16 mouse cellular contexts compared by ENCODE assay signal in genomic region chr6:104932153-104932552, GRCm38 (mm10).
DNase-seq lines count a peak whose midpoint lies in the region; ATAC-seq and TF ChIP-seq lines count a peak whose summit lies in the region.
"Had no signal": no experiment of that assay in that cellular context is flagged by ENCODE, and none has a peak within 500 bp of the region (broad histone marks: within the 10 kb centered on the region; RNA-seq: fewer than 3 reads in every experiment).

No protein-coding gene starts in this region.

- ATAC-seq in forebrain, embryonic 15.5 days (replicated peaks): 0 out of 2 replicates have a peak, but pooled peaks have one; percentile 35
- ATAC-seq in forebrain, embryonic 13.5 days: no peak
- peak; percentile 73 for ATAC-seq in forebrain, postnatal 0 days
- no peak for ATAC-seq in forebrain, embryonic 12.5 days (ENCODE audit: low FRiP score)

- H3K27me3 ChIP-seq in forebrain, embryonic 15.5 days: no peaks in the 10 kb centered on the region
- H3K27me3 ChIP-seq in forebrain, embryonic 13.5 days: no peaks in the 10 kb centered on the region
- H3K27me3 ChIP-seq in forebrain, postnatal 0 days (ENCODE audit: insufficient read depth, low read length): no peaks in the 10 kb centered on the region
- H3K27me3 ChIP-seq in forebrain, embryonic 12.5 days: no peaks in the 10 kb centered on the region
- H3K27me3 ChIP-seq: embryonic facial prominence, embryonic 12.5 days had no signal

- no peak overlapping the region for H3K4me2 ChIP-seq in forebrain, embryonic 15.5 days (replicated peaks)
- H3K4me2 ChIP-seq in forebrain, embryonic 13.5 days: no peak overlapping the region
- no peak overlapping the region for H3K4me2 ChIP-seq in forebrain, postnatal 0 days (ENCODE audit: low read depth)
- H3K4me2 ChIP-seq in forebrain, embryonic 12.5 days: no peak overlapping the region
- H3K4me2 ChIP-seq: embryonic facial prominence, embryonic 12.5 days had no signal

- H3K4me3 ChIP-seq in forebrain, embryonic 15.5 days: no peak overlapping the region
- H3K4me3 ChIP-seq in forebrain, embryonic 13.5 days: no peak overlapping the region
- H3K4me3 ChIP-seq in forebrain, postnatal 0 days (ENCODE audit: low read depth, low read length): no peak overlapping the region
- H3K4me3 ChIP-seq in forebrain, embryonic 12.5 days (replicated peaks): no peak overlapping the region
- H3K4me3 ChIP-seq: embryonic facial prominence, embryonic 10.5 days; embryonic facial prominence, embryonic 12.5 days had no signal

- H3K36me3 ChIP-seq in forebrain, embryonic 15.5 days: no peaks in the 10 kb centered on the region
- H3K36me3 ChIP-seq in forebrain, embryonic 13.5 days (ENCODE audit: poor library complexity, severe bottlenecking): no peaks in the 10 kb centered on the region
- H3K36me3 ChIP-seq in forebrain, postnatal 0 days (ENCODE audit: insufficient read depth): no peaks in the 10 kb centered on the region
- no peaks in the 10 kb centered on the region for H3K36me3 ChIP-seq in forebrain, embryonic 12.5 days (replicated peaks)
- H3K36me3 ChIP-seq: embryonic facial prominence, embryonic 10.5 days; embryonic facial prominence, embryonic 12.5 days had no signal

- no peak overlapping the region for H3K9ac ChIP-seq in forebrain, embryonic 15.5 days (replicated peaks)
- no peak overlapping the region for H3K9ac ChIP-seq in forebrain, embryonic 13.5 days
- H3K9ac ChIP-seq in forebrain, postnatal 0 days: no peak overlapping the region
- no peak overlapping the region for H3K9ac ChIP-seq in forebrain, embryonic 12.5 days
- H3K9ac ChIP-seq: embryonic facial prominence, embryonic 12.5 days had no signal

- no peak overlapping the region for H3K27ac ChIP-seq in forebrain, embryonic 15.5 days (replicated peaks)
- no peak overlapping the region for H3K27ac ChIP-seq in forebrain, embryonic 13.5 days
- H3K27ac ChIP-seq in forebrain, postnatal 0 days (ENCODE audit: low read depth, low read length): no peak overlapping the region
- H3K27ac ChIP-seq in forebrain, embryonic 12.5 days: no peak overlapping the region
- H3K27ac ChIP-seq: embryonic facial prominence, embryonic 10.5 days; embryonic facial prominence, embryonic 12.5 days had no signal

- H3K4me1 ChIP-seq in forebrain, embryonic 15.5 days: no peaks in the 10 kb centered on the region
- H3K4me1 ChIP-seq in forebrain, embryonic 13.5 days: no peaks in the 10 kb centered on the region
- H3K4me1 ChIP-seq in forebrain, postnatal 0 days (ENCODE audit: insufficient read depth): no peaks in the 10 kb centered on the region
- H3K4me1 ChIP-seq in forebrain, embryonic 12.5 days: no peaks in the 10 kb centered on the region
- H3K4me1 ChIP-seq: embryonic facial prominence, embryonic 10.5 days; embryonic facial prominence, embryonic 12.5 days had no signal

- no peaks in the 10 kb centered on the region for H3K9me3 ChIP-seq in forebrain, embryonic 15.5 days
- no peaks in the 10 kb centered on the region for H3K9me3 ChIP-seq in forebrain, embryonic 13.5 days (replicated peaks)
- H3K9me3 ChIP-seq in forebrain, postnatal 0 days (ENCODE audit: low read length): no peaks in the 10 kb centered on the region
- no peaks in the 10 kb centered on the region for H3K9me3 ChIP-seq in forebrain, embryonic 12.5 days
- H3K9me3 ChIP-seq: embryonic facial prominence, embryonic 10.5 days; embryonic facial prominence, embryonic 12.5 days had no signal

- peak; percentile 69 for DNase-seq in forebrain, postnatal 0 days
- peak; percentile 34 for DNase-seq in brain, embryonic 18.5 days (ENCODE audit: low read depth, low spot score)
- DNase-seq in lung, postnatal 25 days (ENCODE audit: low spot score): no peak
- DNase-seq: adrenal gland, adult 2 months; adrenal gland, postnatal 10 days; adrenal gland, postnatal 25 days; cerebellum, adult 11 months; cerebellum, adult 2 months; cerebellum, adult 9-10 months; cerebellum, postnatal 10 days; cerebellum, postnatal 25 days had no signal

- 78% methylated on average over 4 of the region's 4 CpGs for WGBS in forebrain, embryonic 15.5 days
- 90% methylated on average over 4 of the region's 4 CpGs for WGBS in forebrain, embryonic 13.5 days
- 71% methylated on average over 4 of the region's 4 CpGs for WGBS in forebrain, postnatal 0 days
- WGBS in forebrain, embryonic 12.5 days: 93% methylated on average over 4 of the region's 4 CpGs

- TF ChIP-seq CTCF in forebrain, postnatal 0 days (IDR thresholded peaks at IDR 0.05; ENCODE audit: low read depth): no peak

Comparison
In these comparisons a context has a peak if more than half of its experiments do, and no peak if none do; other contexts are left out.
1. ATAC-seq: peak in forebrain, embryonic 15.5 days (single experiment) and forebrain, postnatal 0 days (single experiment); none in forebrain, embryonic 13.5 days (single experiment) and forebrain, embryonic 12.5 days (single experiment).